Mouse (Mus musculus) thymus, adult 2 months (tissue): ENCODE measurements around the gene Agbl4.

Experiments used
- CTCF ChIP-seq: fragments of 200-500 bp; IDR thresholded peaks from 2 replicates; pipeline ENCODE4 v1.5.1; 2012; ENCODE audit warnings: mild to moderate bottlenecking, control low read depth, low read length, moderate library complexity, borderline replicate concordance; ENCODE audit not compliant: control insufficient read depth, poor library complexity, insufficient read depth; ENCODE audit errors: extremely low read depth
- POLR2A ChIP-seq: fragments of 200-500 bp; IDR thresholded peaks from 2 replicates; pipeline ENCODE4 v1.6.1; 2012; ENCODE audit warnings: mild to moderate bottlenecking, low read length, control low read depth, moderate library complexity; ENCODE audit not compliant: control insufficient read depth, poor library complexity, insufficient read depth; ENCODE audit errors: extremely low read depth

DNA sequence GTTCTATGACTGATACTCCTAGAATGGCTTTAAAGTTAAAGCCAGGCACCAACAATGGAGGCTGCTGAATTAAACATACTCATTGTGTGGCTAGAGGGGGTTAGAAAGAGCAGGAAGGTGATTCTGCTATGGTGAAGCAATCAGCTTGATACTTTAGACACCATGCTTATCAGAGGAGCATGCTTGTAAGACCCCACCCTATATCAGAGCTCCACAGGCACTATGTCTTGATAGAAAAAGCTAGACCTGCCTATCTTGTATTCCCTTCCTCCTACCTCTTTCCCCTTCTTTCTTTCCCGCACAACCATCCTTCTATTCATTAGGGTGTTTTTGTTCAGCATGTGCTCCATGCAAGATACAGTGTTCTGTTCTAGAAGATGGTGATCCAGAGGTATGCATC is 1104.0 kb downstream of the Agbl4 start:
- TF ChIP-seq CTCF (no peak), POLR2A (no peak)
